Mouse (Mus musculus) E14TG2a.4 (cell line): Measurements from ENCODE around the gene Tcf15.

ENCODE experiments used
- CTCF ChIP-seq: conservative IDR thresholded peaks from 2 replicates; pipeline ENCODE4 v1.5.1; 2014; ENCODE audit warnings: low read length
- NANOG ChIP-seq: IDR thresholded peaks from 2 replicates; pipeline ENCODE4 v1.6.1; 2014; ENCODE audit warnings: borderline replicate concordance, low read length, mixed read lengths
- POU5F1 ChIP-seq: IDR thresholded peaks from 2 replicates; pipeline ENCODE4 v1.6.1; 2014; ENCODE audit warnings: low read length, borderline replicate concordance

- TF ChIP-seq CTCF (no peak), NANOG (no peak), POU5F1 (no peak)
Observed at GRCm38 (mm10) chr2:152150373-152150772, 7.0 kb downstream of the Tcf15 start.
